Mouse (Mus musculus) liver, adult 2 months (tissue): ENCODE results near the gene Pde1a. TPM values are rescaled to one million over a fixed set of nuclear protein-coding genes. Genes with fewer than 3 reads are reported as not detected.
"Not testable (repeated sequence)": the region's sequence is repeated elsewhere in the genome, so short reads cannot be mapped to it uniquely, and the experiment has no call there.

ENCODE experiments used
- DNase-seq: peaks from one replicate; pipeline ENCODE4 v3.0.0-alpha.2; 2011; ENCODE audit warnings: low read depth, low spot score; ENCODE audit errors: extremely low read depth
- H3K27ac ChIP-seq: fragments of 200-500 bp; replicated peaks from 2 replicates; pipeline ENCODE4 v1.5.1; 2012; ENCODE audit warnings: low read depth, mild to moderate bottlenecking, control low read depth, inconsistent platforms, low read length; ENCODE audit not compliant: insufficient read depth
- H3K27me3 ChIP-seq: fragments of 200-500 bp; 2 replicates; pipeline ENCODE4 v1.6.1; 2012; ENCODE audit warnings: mild to moderate bottlenecking, moderate library complexity, low read length, inconsistent platforms; ENCODE audit not compliant: control insufficient read depth, insufficient read depth
- H3K36me3 ChIP-seq: fragments of 200-500 bp; 2 replicates; pipeline ENCODE4 v1.6.1; 2012; ENCODE audit warnings: low read length, inconsistent platforms; ENCODE audit not compliant: control insufficient read depth, insufficient read depth
- H3K4me1 ChIP-seq: fragments of 200-500 bp; 2 replicates; pipeline ENCODE4 v1.6.1; 2011; ENCODE audit warnings: low read length; ENCODE audit not compliant: control insufficient read depth, insufficient read depth
- H3K4me3 ChIP-seq: fragments of 200-500 bp; 2 replicates; pipeline ENCODE4 v1.5.1; 2011; ENCODE audit warnings: low read depth, mild to moderate bottlenecking, control low read depth, low read length, moderate library complexity; ENCODE audit not compliant: insufficient read depth
- H3K79me2 ChIP-seq: fragments of 200-500 bp; 2 replicates; pipeline ENCODE4 v1.6.1; 2012; ENCODE audit warnings: inconsistent platforms, mild to moderate bottlenecking, low read length, moderate library complexity; ENCODE audit not compliant: control insufficient read depth, insufficient read depth
- H3K9ac ChIP-seq: fragments of 200-500 bp; 2 replicates; pipeline ENCODE4 v1.6.1; 2012; ENCODE audit warnings: low read depth, mild to moderate bottlenecking, control low read depth, inconsistent platforms, low read length
- CTCF ChIP-seq: fragments of 200-500 bp; IDR thresholded peaks from 2 replicates; pipeline ENCODE4 v1.5.1; 2011; ENCODE audit warnings: low read depth, low read length, control low read depth
- POLR2A ChIP-seq: fragments of 200-500 bp; IDR thresholded peaks from 2 replicates; pipeline ENCODE4 v1.6.1; 2011; ENCODE audit warnings: low read length, control low read depth; ENCODE audit not compliant: insufficient read depth; ENCODE audit errors: extremely low read depth
- WGBS: fragments of 180-500 bp; shearing (Covaris S2); methylation state at CpG from one replicate; pipeline ENCODE4 v1.1.7; 2018; 5-methylcytosine and 5-hydroxymethylcytosine counted together
- polyA plus RNA-seq: library from polyadenylated mRNA; depleted of rRNA; stranded (reverse); fragments of >200 nt; gene quantifications from 2 replicates; pipeline ENCODE4 v1.2.3, GENCODE M21; 2012
- total RNA-seq: library from RNA; depleted of rRNA; stranded (reverse); fragments of >200 nt; gene quantifications from 2 replicates; pipeline ENCODE4 v1.2.3, GENCODE M21; 2014

Pde1a gene
- total and polyA plus RNA-seq, 2 experiments, result 1.5 to 6.3 TPM

GRCm38 (mm10) chr2:79865275-79865999 is 263.8 kb downstream of the Pde1a start:
- DNase-seq, result peak; percentile 51
- Histone ChIP-seq H3K27ac (no peak overlapping the region), H3K4me1 (peaks cover 2% of the 10 kb centered on the region), H3K4me3 (no peak overlapping the region), H3K79me2 (no peaks in the 10 kb centered on the region), H3K36me3 (no peaks in the 10 kb centered on the region), H3K9ac (no peak overlapping the region), H3K27me3 (no peaks in the 10 kb centered on the region)
- 34% methylated on average over 9 of the region's 9 CpGs for WGBS
- TF ChIP-seq POLR2A (no peak), CTCF (peak; percentile 64)

GRCm38 (mm10) chr2:79856874-79857273 is 272.4 kb downstream of the Pde1a start:
- no peaks in the 10 kb centered on the region for H3K27me3 ChIP-seq
- no peaks in the 10 kb centered on the region for H3K4me1 ChIP-seq
- 76% methylated on average over 1 of the region's 1 CpGs for WGBS

GRCm38 (mm10) chr2:79847396-79847795 is 281.9 kb downstream of the Pde1a start:
- H3K4me1 ChIP-seq, H3K36me3 ChIP-seq, DNase-seq, H3K79me2 ChIP-seq, H3K27me3 ChIP-seq, H3K27ac ChIP-seq, H3K9ac ChIP-seq, H3K4me3 ChIP-seq: not testable (repeated sequence)
- WGBS, result 84% methylated on average over 13 of the region's 13 CpGs

More at GRCm38 (mm10) chr2:79856874-79857273, 272.4 kb downstream of the Pde1a start:
- no peak for TF ChIP-seq POLR2A
- no peak for TF ChIP-seq CTCF
- no peak for DNase-seq
- no peaks in the 10 kb centered on the region for H3K36me3 ChIP-seq
- H3K79me2 ChIP-seq, result no peaks in the 10 kb centered on the region
- no peak overlapping the region for H3K27ac ChIP-seq
- H3K4me3 ChIP-seq, result no peak overlapping the region
- no peak overlapping the region for H3K9ac ChIP-seq

- TF ChIP-seq POLR2A, result no peak
- no peak for TF ChIP-seq CTCF
- no peaks in the 10 kb centered on the region for H3K36me3 ChIP-seq
- no peak overlapping the region for H3K4me3 ChIP-seq
- no peaks in the 10 kb centered on the region for H3K27me3 ChIP-seq
- DNase-seq, result no peak
- H3K79me2 ChIP-seq, result no peaks in the 10 kb centered on the region
- 62% methylated on average over 5 of the region's 5 CpGs for WGBS
- no peak overlapping the region for H3K9ac ChIP-seq
- no peak overlapping the region for H3K27ac ChIP-seq
- no peaks in the 10 kb centered on the region for H3K4me1 ChIP-seq
Measured at GRCm38 (mm10) chr2:79839513-79839912, 289.7 kb downstream of the Pde1a start.

- no peak overlapping the region for H3K27ac ChIP-seq
- no peaks in the 10 kb centered on the region for H3K4me1 ChIP-seq
- no peak overlapping the region for H3K4me3 ChIP-seq
- 81% methylated on average over 6 of the region's 6 CpGs for WGBS
- TF ChIP-seq POLR2A (no peak), CTCF (no peak)
- no peak for DNase-seq
- H3K9ac ChIP-seq, result no peak overlapping the region
- H3K79me2 ChIP-seq, result no peaks in the 10 kb centered on the region
- no peaks in the 10 kb centered on the region for H3K36me3 ChIP-seq
- no peaks in the 10 kb centered on the region for H3K27me3 ChIP-seq
Measured at GRCm38 (mm10) chr2:79839090-79839489, 290.2 kb downstream of the Pde1a start.

GRCm38 (mm10) chr2:79825853-79826252 is 303.4 kb downstream of the Pde1a start:
- WGBS, result 84% methylated on average over 4 of the region's 4 CpGs
- no peak overlapping the region for H3K9ac ChIP-seq
- no peak overlapping the region for H3K4me3 ChIP-seq
- no peaks in the 10 kb centered on the region for H3K4me1 ChIP-seq
- no peaks in the 10 kb centered on the region for H3K27me3 ChIP-seq
- DNase-seq, result no peak
- no peak overlapping the region for H3K27ac ChIP-seq
- no peaks in the 10 kb centered on the region for H3K36me3 ChIP-seq
- H3K79me2 ChIP-seq, result no peaks in the 10 kb centered on the region
- TF ChIP-seq POLR2A (no peak), CTCF (no peak)
